Mouse (Mus musculus) cerebellum, adult 2 months (tissue): ENCODE results near the gene B3gat3.
A peak's percentile ranks its signal among the peaks of the same experiment; 100 is the strongest.

Experiments
- CTCF ChIP-seq: fragments of 200-500 bp; IDR thresholded peaks from 2 replicates; pipeline ENCODE4 v1.5.1; 2011; ENCODE audit warnings: low read depth, mild to moderate bottlenecking, control low read depth, low read length, moderate library complexity, borderline replicate concordance; ENCODE audit not compliant: insufficient read depth
- POLR2A ChIP-seq: fragments of 200-500 bp; IDR thresholded peaks from 2 replicates; pipeline ENCODE4 v1.6.1; 2011; ENCODE audit warnings: low read length, control low read depth, borderline replicate concordance; ENCODE audit not compliant: insufficient read depth

DNA sequence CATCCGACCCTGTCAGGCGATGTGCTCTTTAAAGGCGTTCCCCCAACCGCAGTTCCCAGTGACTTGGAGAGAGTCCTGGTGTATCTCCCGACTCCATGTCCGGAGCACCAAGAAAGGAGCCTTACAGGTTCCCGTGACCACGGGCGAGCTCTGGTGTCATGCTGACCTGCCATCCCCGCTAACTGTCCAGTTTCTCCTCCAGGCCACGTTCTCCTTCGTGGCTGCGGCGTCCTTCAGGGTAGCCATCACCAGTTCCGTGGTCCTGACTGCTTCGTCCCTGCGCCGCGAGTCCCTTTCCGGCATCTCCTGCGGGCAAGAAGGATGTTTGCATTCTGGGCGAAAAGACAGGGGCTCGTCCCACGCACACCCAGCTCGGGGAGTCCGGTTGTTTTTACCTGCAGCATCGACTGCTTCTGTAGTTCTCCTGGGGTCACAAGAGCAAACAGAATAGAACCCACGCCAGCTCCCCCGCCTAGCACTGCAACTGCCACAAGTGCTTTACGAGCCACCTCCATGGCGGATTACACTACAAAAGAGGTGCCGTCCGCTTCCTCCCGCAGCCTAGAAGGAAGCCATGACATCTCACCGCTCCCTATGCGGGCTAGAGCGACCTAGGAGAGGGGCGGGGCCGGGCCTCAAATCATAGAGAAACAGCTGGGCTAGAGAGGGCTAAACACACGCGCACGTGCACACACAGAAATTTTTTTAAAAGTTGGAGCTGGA is 39.7 kb upstream of the B3gat3 start, which contains the start of gene Uqcc3:
- peak; percentile 74 for TF ChIP-seq POLR2A
- no peak for TF ChIP-seq CTCF
